Mouse (Mus musculus) kidney, adult 8-10 months (tissue): Measurements from ENCODE around the gene Zfp109.
A peak's percentile ranks its signal among the peaks of the same experiment; 100 is the strongest.

Experiments
- DNase-seq, 2 experiments: peaks; one replicate each; pipeline ENCODE4 v3.0.0; 2022

Gene Zfp109

GRCm38 (mm10) chr7:24207488-24208261, 29.7 kb downstream of the Zfp109 start:
- peak; percentile 74 to 76 for DNase-seq

- no peak for DNase-seq
These were observed 40.4 kb downstream of the Zfp109 start for GRCm38 (mm10) chr7:24196961-24197360.

DNA sequence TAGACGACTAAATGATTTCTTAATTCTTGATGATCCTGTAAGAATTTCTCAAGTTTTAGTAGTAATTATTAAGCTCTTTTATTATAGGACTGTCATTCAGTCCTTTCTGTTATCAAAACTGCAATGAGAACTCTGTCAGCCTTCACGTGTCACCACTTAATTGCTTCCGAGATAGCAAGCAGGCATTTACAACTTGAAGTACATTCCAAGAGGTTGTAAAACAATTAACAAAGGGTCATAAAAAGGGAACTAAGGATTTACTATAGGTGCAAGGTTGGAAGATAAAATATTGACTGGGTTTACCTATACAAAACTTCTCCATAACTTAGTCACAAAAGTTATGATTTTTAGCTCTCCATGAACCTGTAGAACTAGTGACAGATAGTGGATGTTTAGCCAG, 44.2 kb downstream of the Zfp109 start:
- DNase-seq, result no peak

GRCm38 (mm10) chr7:24191361-24191760, 46.0 kb downstream of the Zfp109 start:
- DNase-seq, result no peak

DNA sequence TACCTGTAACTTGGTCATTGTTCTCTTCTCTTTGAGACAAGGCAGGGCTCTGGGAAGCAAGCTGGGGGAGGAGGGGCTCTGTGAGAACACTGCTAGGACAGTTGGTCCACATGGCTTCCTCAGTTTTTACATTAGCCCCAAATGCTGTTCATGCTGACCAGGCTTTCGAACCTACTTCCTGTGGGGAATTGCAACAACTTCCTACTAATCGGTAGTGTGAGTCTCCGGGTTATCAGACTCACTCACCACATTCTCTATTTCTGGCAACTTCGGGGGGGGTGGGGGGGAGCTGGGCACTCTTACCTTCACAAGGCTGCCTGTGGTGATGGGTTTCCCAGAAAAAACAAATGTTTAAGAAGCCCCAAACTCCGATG, 47.8 kb downstream of the Zfp109 start:
- DNase-seq, result no peak

GRCm38 (mm10) chr7:24188901-24189570, 48.3 kb downstream of the Zfp109 start:
- no peak for DNase-seq

DNA sequence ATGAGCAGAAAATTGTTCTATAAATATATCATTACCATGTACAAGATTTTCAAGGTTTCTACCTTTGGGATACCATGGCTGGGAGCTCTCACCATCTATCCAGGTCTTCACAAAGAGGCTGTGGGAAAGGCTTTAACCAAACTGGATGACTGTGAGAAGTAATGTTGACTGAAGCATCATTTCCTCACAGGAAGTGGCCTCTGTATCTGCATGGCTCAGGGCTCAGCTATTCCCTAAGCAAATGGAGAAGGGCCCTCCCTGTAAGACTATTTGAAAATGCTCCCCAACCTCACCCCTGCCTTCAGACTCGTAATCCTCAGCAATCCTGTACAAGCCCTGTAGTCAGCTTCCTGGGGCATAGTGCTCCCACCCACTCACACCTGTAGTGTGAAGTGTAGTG, 49.7 kb downstream of the Zfp109 start:
- DNase-seq, result no peak
